Mouse (Mus musculus) right cerebral cortex, adult 18-20 months (tissue): ENCODE measurements around the gene Trip11.
"Not testable (repeated sequence)": the region's sequence is repeated elsewhere in the genome, so short reads cannot be mapped to it uniquely, and the experiment has no call there.

Experiments
- DNase-seq: peaks from one replicate; pipeline ENCODE4 v3.0.0; 2022; ENCODE audit warnings: mixed read lengths

Trip11 gene

DNA sequence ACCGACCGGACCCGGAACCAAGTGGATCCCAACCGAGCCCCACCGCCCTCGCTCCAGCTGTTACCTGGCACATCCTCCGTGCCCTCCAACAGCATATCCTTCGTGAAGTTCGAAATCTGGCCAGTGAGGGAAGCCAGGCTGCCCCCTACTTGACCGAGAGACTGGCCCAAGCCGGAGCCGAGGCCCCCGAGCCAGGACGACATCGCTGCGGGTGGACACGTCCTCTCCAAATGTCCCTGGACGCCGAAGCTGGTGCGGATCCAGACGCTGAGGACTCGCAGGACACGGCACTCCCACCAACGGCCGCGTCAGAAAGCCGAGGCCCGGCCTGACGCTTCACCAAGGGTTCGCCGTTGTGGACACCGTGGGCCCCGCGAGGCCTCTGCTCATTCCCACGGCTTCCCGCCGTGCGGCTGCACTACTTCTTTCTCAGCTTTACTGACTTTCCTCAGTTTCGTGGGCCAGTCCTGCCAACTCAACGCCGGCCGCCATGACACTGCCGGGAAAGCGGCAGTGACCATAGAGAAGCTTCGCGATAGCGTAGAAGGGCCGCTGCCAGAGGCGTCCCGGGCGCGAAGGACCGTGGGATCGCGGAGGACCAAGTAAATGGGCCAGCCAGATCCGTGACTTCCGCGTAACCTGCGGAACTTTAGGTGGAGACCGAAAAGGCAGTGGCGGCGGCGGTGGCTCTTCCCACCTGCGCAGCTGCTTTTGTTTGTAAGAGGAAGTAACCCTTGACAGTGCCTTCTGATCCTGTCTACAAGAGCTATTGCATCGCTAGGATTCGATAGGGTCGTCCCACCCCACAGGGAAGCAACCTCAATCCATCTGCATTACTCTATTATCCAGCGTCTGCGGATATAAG is at the start of gene Trip11:
Trip11 (minus strand) TSS at position 642 of the 865 bp plus-strand sequence.
- DNase-seq, result peak; percentile 93

DNA sequence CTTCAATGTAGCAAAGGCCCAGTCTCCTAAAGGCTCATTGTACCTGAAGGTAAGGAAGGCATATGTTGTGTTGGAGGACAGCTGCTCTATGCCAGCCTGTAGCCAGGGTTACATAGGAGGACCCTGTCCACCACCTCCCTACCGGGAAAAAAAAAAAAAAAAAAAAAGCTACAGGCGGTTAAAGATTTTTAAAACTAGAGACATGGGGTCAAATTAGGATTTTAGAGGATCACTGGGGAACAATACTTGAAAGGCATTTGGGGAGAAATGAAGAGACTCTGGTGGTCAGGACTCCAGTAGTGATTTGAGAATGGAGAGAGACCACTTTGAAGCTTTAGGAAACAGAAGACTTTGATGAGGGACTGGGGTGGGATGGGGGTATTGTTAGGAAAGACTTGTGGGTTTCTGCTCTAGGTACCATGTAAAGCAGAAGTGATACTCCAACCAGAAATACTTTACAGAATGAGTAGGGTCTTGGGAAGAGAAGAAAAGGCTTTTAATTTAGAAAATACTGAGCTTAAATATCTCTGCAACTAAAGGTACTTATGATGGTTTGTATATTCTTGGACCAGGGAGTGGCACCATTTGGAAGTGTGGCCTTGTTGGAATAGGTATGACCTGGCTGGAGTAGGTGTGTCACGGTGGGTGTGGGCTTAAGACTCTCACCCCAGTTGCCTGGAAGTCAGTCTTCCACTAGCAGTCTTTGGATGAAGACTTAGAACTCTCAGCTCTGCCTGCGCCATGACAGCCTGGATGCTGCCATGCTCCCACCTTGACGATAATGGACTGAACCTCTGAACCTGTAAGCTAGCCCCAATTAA is 46.1 kb upstream of the Trip11 start:
- DNase-seq, result not testable (repeated sequence)

DNA sequence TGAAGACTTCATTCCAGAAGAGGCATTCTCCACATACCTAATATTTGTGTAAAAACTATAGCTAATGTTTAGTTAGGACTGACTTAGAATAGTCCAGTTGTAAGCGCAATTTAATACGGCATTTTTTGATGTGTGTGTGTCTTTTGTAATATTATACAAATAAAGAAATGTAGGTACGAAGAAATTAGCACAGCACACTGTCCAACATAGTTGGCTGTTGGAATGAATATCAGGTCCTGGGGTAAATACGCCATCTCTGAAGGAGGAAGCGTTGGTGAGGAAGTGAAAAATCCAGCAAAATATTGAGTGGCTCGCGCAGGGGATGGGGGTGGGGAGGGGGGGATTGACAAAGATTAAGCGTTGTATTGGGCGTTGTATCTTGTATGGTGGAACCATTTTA is 45.5 kb upstream of the Trip11 start:
- no peak for DNase-seq

DNA sequence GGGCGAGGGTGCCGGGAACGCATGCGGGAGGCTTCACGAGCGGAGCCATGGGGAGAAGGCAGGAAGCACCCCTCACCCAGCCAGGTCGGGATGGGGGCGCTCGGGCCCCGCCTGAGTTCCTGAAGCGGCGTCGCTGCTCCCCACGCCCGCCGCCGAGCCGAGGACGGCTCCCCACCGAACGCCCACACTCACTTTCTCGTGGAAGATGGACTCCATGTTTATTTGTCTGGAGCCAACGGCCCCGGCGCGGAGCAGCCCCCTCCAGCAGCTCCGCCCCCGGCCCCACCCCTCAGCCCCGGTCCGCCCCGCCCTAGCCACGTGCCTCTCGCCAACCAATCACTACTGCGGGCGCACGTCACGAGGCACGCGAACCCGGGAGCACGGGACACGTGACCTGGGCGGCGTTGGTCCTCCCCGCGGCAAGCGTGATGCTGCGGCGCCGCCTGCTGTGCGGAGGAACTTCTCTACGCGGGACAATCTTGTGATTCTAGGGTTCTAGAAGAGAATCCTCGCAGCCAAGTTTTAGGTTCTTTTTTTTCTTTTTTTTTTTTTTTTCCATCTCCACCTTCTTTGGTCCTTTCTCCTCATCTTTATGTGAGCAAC is 45.0 kb upstream of the Trip11 start, which contains the start of gene Atxn3:
Atxn3 (minus strand) TSS at position 305 of the 603 bp plus-strand sequence.
- peak; percentile 98 for DNase-seq

GRCm38 (mm10) chr12:101957079-101957941 is 44.2 kb upstream of the Trip11 start:
- DNase-seq, result no peak

DNA sequence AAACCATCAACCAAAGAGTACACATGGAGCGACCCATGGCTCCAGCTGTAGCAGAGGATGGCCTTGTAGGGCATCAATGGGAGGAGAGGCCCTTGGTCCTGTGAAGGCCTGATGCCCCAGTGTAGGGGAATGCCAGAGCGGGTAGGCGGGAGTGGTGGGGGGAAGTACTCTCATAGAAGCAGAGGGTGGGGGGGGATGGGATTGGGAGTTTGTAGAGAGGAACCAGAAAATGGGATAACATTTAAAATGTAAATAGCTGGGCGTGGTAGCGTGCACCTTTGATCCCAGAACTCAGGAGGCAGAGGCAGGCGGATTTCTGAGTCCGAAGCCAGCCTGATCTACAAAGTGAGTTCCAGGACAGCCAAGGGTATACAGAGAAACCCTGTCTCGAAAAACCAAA is 42.8 kb upstream of the Trip11 start:
- not testable (repeated sequence) for DNase-seq

DNA sequence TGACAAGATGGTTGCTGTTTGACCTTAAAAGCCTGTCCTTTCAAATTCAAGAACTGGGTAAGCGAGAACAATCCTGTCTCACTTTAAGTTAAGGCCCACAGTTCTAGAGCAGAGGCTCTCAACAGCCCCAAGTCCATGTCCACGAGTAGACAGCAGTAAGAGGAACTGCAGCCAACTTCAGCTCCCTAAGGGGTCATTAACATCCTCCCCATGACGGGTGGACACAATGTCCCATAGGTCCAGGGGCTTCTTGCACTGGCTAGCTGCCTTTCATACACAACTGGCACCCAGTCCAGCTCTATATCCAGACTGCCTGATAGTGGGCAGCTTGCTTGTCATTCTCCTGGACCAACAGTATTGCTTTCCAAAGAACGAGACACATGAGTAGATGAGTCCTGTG is 35.7 kb upstream of the Trip11 start:
- DNase-seq, result no peak

GRCm38 (mm10) chr12:101947986-101948385 is 34.9 kb upstream of the Trip11 start:
- DNase-seq, result peak; percentile 28

DNA sequence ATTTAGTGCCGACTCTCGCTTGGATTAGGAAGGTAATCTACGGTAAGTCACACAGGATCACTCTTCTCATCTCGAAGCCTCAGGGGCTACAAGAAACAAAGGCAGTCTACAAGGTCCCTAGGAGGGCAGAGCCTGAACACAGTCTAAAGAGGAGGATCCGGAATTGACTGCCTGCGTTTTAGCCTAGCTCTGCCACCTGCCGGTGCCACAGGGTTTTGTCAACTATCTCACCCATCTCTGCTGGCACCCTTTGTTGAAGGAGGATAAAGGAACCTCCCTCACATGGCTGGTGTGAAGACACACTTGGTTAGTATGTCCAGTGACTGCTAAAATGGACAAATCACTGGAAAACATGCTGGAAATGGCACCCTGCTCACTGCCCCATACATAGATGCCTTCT is 24.5 kb upstream of the Trip11 start:
- no peak for DNase-seq

GRCm38 (mm10) chr12:101935223-101935622 is 22.2 kb upstream of the Trip11 start:
- DNase-seq, result peak; percentile 38

GRCm38 (mm10) chr12:101928423-101928822 is 15.4 kb upstream of the Trip11 start:
- no peak for DNase-seq

GRCm38 (mm10) chr12:101922313-101922712 is 9.2 kb upstream of the Trip11 start:
- DNase-seq, result no peak

DNA sequence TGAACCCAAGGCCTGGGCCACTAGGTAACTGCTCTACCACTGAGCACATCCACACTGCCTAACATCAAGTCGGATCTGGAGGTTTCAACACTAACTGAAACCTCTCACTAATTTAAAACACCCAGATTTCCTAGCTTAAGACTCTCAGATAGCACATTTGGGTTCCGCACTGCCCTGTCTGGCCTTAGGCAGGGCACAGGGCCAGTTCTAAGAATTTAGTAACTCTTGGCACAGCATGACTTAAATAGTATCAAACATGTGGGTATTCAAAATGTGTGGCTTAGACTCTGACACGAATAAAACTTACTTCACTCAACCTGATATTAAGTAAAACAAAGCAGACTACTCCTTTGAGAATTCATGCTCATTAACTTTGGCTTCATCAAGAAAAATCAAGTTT is 6.8 kb upstream of the Trip11 start:
- no peak for DNase-seq

DNA sequence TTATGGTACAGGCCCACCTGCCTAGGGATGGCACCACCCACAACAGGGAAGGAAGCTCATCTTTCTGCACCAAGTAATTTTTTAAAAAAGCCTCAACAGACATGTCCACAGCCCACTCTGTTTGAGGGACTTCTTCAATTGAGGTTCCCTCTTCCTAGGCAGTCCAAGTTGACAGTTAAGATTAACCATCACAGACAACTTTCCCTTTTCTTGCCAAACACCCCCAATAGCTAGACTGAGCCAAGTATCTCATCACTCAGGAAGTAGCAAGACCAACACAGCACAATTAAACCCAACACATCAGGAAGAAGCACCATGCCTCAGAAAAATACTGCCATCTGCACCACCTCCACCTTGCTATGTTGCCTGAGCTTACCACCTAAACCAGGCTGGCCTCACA is 4.1 kb upstream of the Trip11 start:
- peak; percentile 15 for DNase-seq

DNA sequence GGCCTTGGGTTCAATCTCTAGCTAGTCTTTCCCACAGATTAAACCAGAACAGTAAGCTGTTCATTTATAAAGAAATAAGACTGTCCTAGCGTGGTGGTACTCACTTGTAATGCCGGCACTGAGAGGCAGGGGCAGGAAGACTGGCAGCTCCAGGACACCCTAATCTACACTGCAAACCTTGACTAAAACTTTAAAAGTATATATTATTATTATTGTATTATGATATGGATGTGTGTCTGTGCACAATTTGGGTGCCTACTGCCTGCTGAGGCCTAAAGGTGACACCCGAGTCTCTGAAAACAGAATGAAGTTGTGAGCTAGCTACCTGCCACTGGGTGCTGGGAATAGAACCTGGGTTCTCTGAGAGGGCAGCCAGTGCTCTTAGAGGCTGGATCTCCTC is 1.7 kb downstream of the Trip11 start:
- DNase-seq, result no peak

DNA sequence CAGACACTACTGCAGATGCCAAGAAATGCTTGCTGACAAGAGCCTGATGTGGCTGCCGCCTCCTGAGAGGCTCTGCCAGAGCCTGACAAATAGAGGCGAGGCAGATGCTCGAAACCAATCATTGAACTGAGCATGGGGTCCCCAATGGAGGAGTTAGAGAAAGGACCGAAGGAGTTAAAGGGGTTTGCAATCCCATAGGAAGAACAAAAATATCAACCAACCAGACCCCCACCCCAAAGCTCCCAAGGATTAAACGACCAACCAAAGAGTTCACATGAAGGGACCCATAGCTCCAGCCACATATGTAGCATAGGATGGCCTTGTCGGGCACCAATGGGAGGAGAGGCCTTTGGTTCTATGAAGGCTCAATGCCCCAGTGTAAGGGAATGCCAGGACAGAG is 2.7 kb downstream of the Trip11 start:
- no peak for DNase-seq

DNA sequence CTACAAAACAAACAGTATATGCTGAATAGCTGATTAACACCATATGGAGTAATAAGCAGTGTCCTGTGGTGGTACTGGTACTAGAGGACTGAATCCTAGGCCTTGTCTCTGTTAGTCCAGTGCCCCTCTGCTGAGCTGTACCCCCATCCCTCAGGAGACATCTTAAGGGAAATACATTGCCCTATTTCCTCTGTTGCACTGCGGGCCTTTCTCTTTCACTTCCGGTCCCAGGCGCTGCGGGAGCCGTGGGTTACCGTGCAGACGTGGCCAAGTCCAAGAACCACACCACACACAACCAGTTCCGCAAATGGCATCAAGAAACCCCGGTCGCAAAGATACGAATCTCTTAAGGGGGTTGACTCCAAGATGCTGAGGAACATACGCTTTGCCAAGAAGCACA is 7.2 kb downstream of the Trip11 start:
- no peak for DNase-seq

- no peak for DNase-seq
These were observed 8.2 kb downstream of the Trip11 start for GRCm38 (mm10) chr12:101904906-101905305.

DNA sequence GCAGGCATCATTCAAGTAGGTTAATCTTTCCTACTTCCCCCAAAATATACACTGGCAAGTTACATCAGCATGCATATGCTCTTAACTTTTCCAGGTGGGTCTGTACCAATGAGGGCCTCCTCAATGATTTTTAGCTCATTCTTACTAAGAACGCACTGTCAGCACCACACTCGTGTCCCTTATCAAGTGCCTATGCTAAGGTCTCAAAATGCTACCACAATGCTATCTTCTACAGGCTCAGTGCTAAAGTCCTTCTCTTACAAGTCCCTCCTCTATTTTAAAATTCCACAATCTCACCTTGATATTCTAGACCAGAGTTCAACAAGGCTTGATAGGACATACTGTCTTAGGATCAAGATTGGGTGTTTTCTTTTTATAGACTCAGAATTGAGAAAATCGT is 8.9 kb downstream of the Trip11 start:
- no peak for DNase-seq

DNA sequence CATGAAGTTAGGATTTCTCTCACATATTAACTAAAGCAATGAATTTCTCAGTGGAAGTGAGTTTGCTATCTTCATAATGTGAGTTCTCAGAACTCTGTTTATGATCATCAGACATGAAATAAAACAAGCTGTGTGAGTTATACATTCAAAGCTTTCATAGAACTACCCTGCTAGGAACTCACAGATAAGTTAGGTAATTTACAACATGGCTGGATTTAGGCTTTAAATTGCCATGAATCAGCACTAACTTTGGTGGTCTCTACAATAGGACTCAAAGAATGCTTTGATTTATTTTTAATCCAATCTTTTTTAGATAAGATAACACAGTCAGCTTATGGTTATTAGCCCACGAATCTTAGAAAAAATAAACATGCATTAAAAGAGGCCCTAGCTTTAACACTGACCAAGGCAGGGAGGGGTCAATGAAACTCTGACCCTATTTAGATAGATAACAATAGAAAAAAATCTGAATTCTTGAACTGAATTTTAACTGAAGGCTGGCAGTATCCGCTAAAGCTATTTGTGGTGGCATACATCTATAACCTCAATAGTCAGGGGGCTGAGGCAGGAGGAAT is 13.3 kb downstream of the Trip11 start:
- no peak for DNase-seq

- DNase-seq, result no peak
These were observed 14.1 kb downstream of the Trip11 start for GRCm38 (mm10) chr12:101898966-101899365.

- no peak for DNase-seq
These were observed 16.0 kb downstream of the Trip11 start for GRCm38 (mm10) chr12:101897113-101897512.
